In the genomic region with DNA sequence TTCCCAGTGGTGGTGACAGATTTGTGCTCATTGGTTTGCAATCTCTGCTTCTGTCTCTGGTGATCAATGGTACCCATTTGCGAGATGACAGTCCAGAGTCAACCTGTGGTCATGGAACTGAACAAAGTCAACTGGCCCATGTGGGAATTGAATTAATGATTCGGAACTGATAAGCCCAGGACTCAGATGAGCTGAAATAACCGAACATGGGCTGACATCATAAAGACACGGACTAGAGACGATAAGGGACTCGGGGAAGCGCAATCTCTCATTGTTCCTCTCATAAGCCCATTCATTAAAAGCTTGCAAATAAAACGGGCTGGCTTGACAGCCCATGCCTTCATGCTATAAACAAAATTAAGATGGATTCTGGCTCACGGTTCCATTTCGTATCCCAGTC, we compare ENCODE assay signal across 24 mouse cellular contexts.
"Had no signal": no experiment of that assay in that cellular context is flagged by ENCODE, and none has a peak within 500 bp of the region (broad histone marks: within the 10 kb centered on the region; RNA-seq: fewer than 3 reads in every experiment).

No protein-coding gene starts in this region.

- H3K9me3 ChIP-seq: heart, embryonic 10.5 days; heart, embryonic 12.5 days; hindbrain, embryonic 10.5 days; hindbrain, embryonic 15.5 days; limb, embryonic 10.5 days; limb, embryonic 12.5 days; liver, embryonic 13.5 days had no signal

- H3K4me2 ChIP-seq: heart, embryonic 12.5 days; hindbrain, embryonic 15.5 days; limb, embryonic 12.5 days; liver, embryonic 11.5 days; liver, embryonic 13.5 days had no signal

- H3K9ac ChIP-seq: heart, embryonic 12.5 days; hindbrain, embryonic 15.5 days; limb, embryonic 12.5 days; liver, embryonic 13.5 days had no signal

- H3K27me3 ChIP-seq: heart, embryonic 12.5 days; hindbrain, embryonic 15.5 days; limb, embryonic 12.5 days; liver, embryonic 13.5 days had no signal

- DNase-seq: gastrocnemius, adult 2 months; gastrocnemius, postnatal 10 days; gastrocnemius, postnatal 25 days; heart, adult 18-20 months; heart, postnatal 10 days; heart, postnatal 4 days; kidney, adult 18-20 months; kidney, adult 8-10 months; kidney, postnatal 10 days; kidney, postnatal 25 days; kidney, postnatal 4 days; liver; liver, embryonic 13.5 days had no signal

- H3K36me3 ChIP-seq: heart, embryonic 10.5 days; heart, embryonic 12.5 days; hindbrain, embryonic 10.5 days; hindbrain, embryonic 15.5 days; limb, embryonic 10.5 days; limb, embryonic 12.5 days; liver, embryonic 13.5 days had no signal

- H3K4me1 ChIP-seq: heart, embryonic 10.5 days; heart, embryonic 12.5 days; hindbrain, embryonic 10.5 days; hindbrain, embryonic 15.5 days; limb, embryonic 10.5 days; liver, embryonic 13.5 days had no signal

- H3K4me3 ChIP-seq: gastrocnemius, adult 2 months; heart, embryonic 10.5 days; heart, embryonic 12.5 days; hindbrain, embryonic 10.5 days; hindbrain, embryonic 15.5 days; layer of hippocampus, adult 2 months; left cerebral cortex, adult 2 months; limb, embryonic 10.5 days; limb, embryonic 12.5 days; liver, embryonic 13.5 days had no signal

- ATAC-seq: inflammation-experienced regulatory T-cells, adult 6 months; intestine, postnatal 0 days had no signal

- H3K27ac ChIP-seq: gastrocnemius, adult 2 months; heart, embryonic 10.5 days; hindbrain, embryonic 10.5 days; hindbrain, embryonic 15.5 days; layer of hippocampus, adult 2 months; left cerebral cortex, adult 2 months; limb, embryonic 10.5 days; limb, embryonic 12.5 days; liver, embryonic 13.5 days had no signal
